Mouse (Mus musculus): Measurements from ENCODE around the gene Hdac9.

The Hdac9 gene

GRCm38 (mm10) chr12:34212162-34212561 lies 704.7 kb downstream of the Hdac9 start:
- DNase-seq: no peak

- DNase-seq: no peak
Measured at GRCm38 (mm10) chr12:34201471-34201870, 715.4 kb downstream of the Hdac9 start.

GRCm38 (mm10) chr12:34200030-34200446 lies 716.9 kb downstream of the Hdac9 start:
- no peak for DNase-seq

GRCm38 (mm10) chr12:34195155-34195828 lies 721.6 kb downstream of the Hdac9 start:
- DNase-seq: no peak

- no peak for DNase-seq
Measured at GRCm38 (mm10) chr12:34194116-34194515, 722.8 kb downstream of the Hdac9 start.

- no peak for DNase-seq
Measured at GRCm38 (mm10) chr12:34191246-34191645, 725.6 kb downstream of the Hdac9 start.

GRCm38 (mm10) chr12:34178931-34179330 lies 738.0 kb downstream of the Hdac9 start:
- DNase-seq: no peak

GRCm38 (mm10) chr12:34176790-34177189 lies 740.1 kb downstream of the Hdac9 start:
- no peak for DNase-seq

GRCm38 (mm10) chr12:34173036-34173435 lies 743.9 kb downstream of the Hdac9 start:
- no peak for DNase-seq

- no peak for DNase-seq
Measured at GRCm38 (mm10) chr12:34170601-34171000, 746.3 kb downstream of the Hdac9 start.

- DNase-seq: no peak
Measured at GRCm38 (mm10) chr12:34165674-34166073, 751.2 kb downstream of the Hdac9 start.

- no peak for DNase-seq
Measured at GRCm38 (mm10) chr12:34156301-34156700, 760.6 kb downstream of the Hdac9 start.

- no peak for DNase-seq
Measured at GRCm38 (mm10) chr12:34155740-34156139, 761.2 kb downstream of the Hdac9 start.

- no peak for DNase-seq
Measured at GRCm38 (mm10) chr12:34154757-34155156, 762.1 kb downstream of the Hdac9 start.

- DNase-seq: no peak
Measured at GRCm38 (mm10) chr12:34151336-34151735, 765.6 kb downstream of the Hdac9 start.

GRCm38 (mm10) chr12:34142743-34143142 lies 774.2 kb downstream of the Hdac9 start:
- no peak for DNase-seq

GRCm38 (mm10) chr12:34113336-34113735 lies 803.6 kb downstream of the Hdac9 start:
- DNase-seq: no peak

- DNase-seq: no peak
Measured at GRCm38 (mm10) chr12:34092953-34093352, 823.9 kb downstream of the Hdac9 start.

GRCm38 (mm10) chr12:34091851-34092250 lies 825.0 kb downstream of the Hdac9 start:
- no peak for DNase-seq

- no peak for DNase-seq
Measured at GRCm38 (mm10) chr12:34087292-34087942, 829.5 kb downstream of the Hdac9 start.

GRCm38 (mm10) chr12:34076981-34077380 lies 839.9 kb downstream of the Hdac9 start:
- DNase-seq: no peak

GRCm38 (mm10) chr12:34075805-34076509 lies 840.9 kb downstream of the Hdac9 start:
- no peak for DNase-seq

- no peak for DNase-seq
Measured at GRCm38 (mm10) chr12:34052508-34052907, 864.4 kb downstream of the Hdac9 start.

GRCm38 (mm10) chr12:34052036-34052435 lies 864.9 kb downstream of the Hdac9 start:
- no peak for DNase-seq
